ENCODE assay signal across 8 mouse cellular contexts in genomic region chr2:170129248-170129922, GRCm38 (mm10). TPM values are rescaled to one million over a fixed set of nuclear protein-coding genes. Genes with fewer than 3 reads are reported as not detected.
A peak's percentile ranks its signal among the peaks of the same experiment; 100 is the strongest.
DNase-seq lines count a peak whose midpoint lies in the region; ATAC-seq and TF ChIP-seq lines count a peak whose summit lies in the region.

No protein-coding gene starts in this region.

- peak overlapping the region; percentile 94 for H3K4me3 ChIP-seq in heart, embryonic 14.5 days (ENCODE audit: control insufficient read depth in 1 of 2, insufficient read depth in 1 of 2, low read depth in 1 of 2, low read length in 2 of 2)
- H3K4me3 ChIP-seq in ES-E14 (ENCODE audit: insufficient read depth in 1 of 2, low read depth in 1 of 2, low read length in 2 of 2, poor library complexity in 1 of 2, severe bottlenecking in 1 of 2): peak overlapping the region; percentile 92 to 96
- peak overlapping the region; percentile 96 for H3K4me3 ChIP-seq in heart, embryonic 15.5 days
- H3K4me3 ChIP-seq in cerebellum, adult 2 months (replicated peaks; ENCODE audit: insufficient read depth, low read depth, low read length): no peak overlapping the region

- H3K9ac ChIP-seq in heart, embryonic 14.5 days (ENCODE audit: low read length): peak overlapping the region; percentile 98
- H3K9ac ChIP-seq in ES-E14 (ENCODE audit: insufficient read depth, low read depth, low read length, poor library complexity, severe bottlenecking): peak overlapping the region; percentile 93; the same call in 1 of the 2 replicates
- H3K9ac ChIP-seq in heart, embryonic 15.5 days: peak overlapping the region; percentile 99; the same call in 1 of the 2 replicates

- peak overlapping the region; percentile 76 for H3K4me2 ChIP-seq in heart, embryonic 14.5 days (ENCODE audit: low read length)
- peak overlapping the region; percentile 70 for H3K4me2 ChIP-seq in heart, embryonic 15.5 days

- no peaks in the 10 kb centered on the region for H3K9me3 ChIP-seq in heart, embryonic 14.5 days (ENCODE audit: control insufficient read depth, low read length)
- no peaks in the 10 kb centered on the region for H3K9me3 ChIP-seq in ES-E14 (ENCODE audit: control insufficient read depth, insufficient read depth, low read depth, low read length)
- no peaks in the 10 kb centered on the region for H3K9me3 ChIP-seq in heart, embryonic 15.5 days (replicated peaks)

- 13% methylated on average over 5 of the region's 5 CpGs for WGBS in heart, embryonic 14.5 days
- whole genome bisulfite sequencing in heart, embryonic 15.5 days: 14% methylated on average over 5 of the region's 5 CpGs
- 68% methylated on average over 5 of the region's 5 CpGs for WGBS in cerebellum, adult 2 months

- in situ Hi-C loops in ES-E14 (cut with MboI; ENCODE audit: low sequenced_read_pairs in 2 of 2, unreplicated experiment in 2 of 2): no loop called here

- peaks cover 22 to 56% of the 10 kb centered on the region in 2 experiments for H3K4me1 ChIP-seq in heart, embryonic 14.5 days (ENCODE audit: control insufficient read depth in 2 of 2, insufficient read depth in 2 of 2, low read length in 2 of 2)
- peaks cover 16 to 23% of the 10 kb centered on the region in 2 experiments for H3K4me1 ChIP-seq in ES-E14 (ENCODE audit: control insufficient read depth in 2 of 2, insufficient read depth in 2 of 2, low read length in 2 of 2, poor library complexity in 1 of 2)
- peaks cover 59% of the 10 kb centered on the region for H3K4me1 ChIP-seq in heart, embryonic 15.5 days (replicated peaks)
- no peaks in the 10 kb centered on the region for H3K4me1 ChIP-seq in cerebellum, adult 2 months (ENCODE audit: control insufficient read depth, insufficient read depth, low read length)

- H3K27me3 ChIP-seq in heart, embryonic 14.5 days (ENCODE audit: control insufficient read depth, insufficient read depth, low read length): no peaks in the 10 kb centered on the region
- no peaks in the 10 kb centered on the region for H3K27me3 ChIP-seq in heart, embryonic 15.5 days
- H3K27me3 ChIP-seq in cerebellum, adult 2 months (ENCODE audit: control insufficient read depth, insufficient read depth, low read length): peaks cover 6% of the 10 kb centered on the region; the same call in 1 of the 2 replicates

- TF ChIP-seq CTCF in cerebellum, adult 2 months (IDR thresholded peaks at IDR 0.05; ENCODE audit: borderline replicate concordance, insufficient read depth, low read depth, low read length): no peak

- no peak for DNase-seq in heart, adult 11 months
- DNase-seq in ES-E14 (ENCODE audit: low read depth, low spot score): no peak
- peak; percentile 24 for DNase-seq in lung, postnatal 36 days
- no peak for DNase-seq in urinary bladder, adult 2 months (ENCODE audit: low spot score)
- no peak for DNase-seq in left cerebral cortex, adult 11 months (ENCODE audit: low spot score)
- DNase-seq in cerebellum, adult 2 months: no peak

- no peak for ATAC-seq in heart, embryonic 14.5 days (ENCODE audit: insufficient number of reproducible peaks, insufficient read depth, low FRiP score, low read depth)
- no peak for ATAC-seq in heart, embryonic 15.5 days (replicated peaks; ENCODE audit: insufficient number of reproducible peaks, insufficient read depth, low FRiP score, low read depth)

- H3K36me3 ChIP-seq in heart, embryonic 14.5 days (ENCODE audit: control insufficient read depth, insufficient read depth, low read length): 0 out of 2 replicates have a peak, but pooled peaks cover 6% of the 10 kb centered on the region
- peaks cover 4% of the 10 kb centered on the region; the same call in 1 of the 2 replicates for H3K36me3 ChIP-seq in ES-E14 (ENCODE audit: control insufficient read depth, insufficient read depth, low read length, poor library complexity, severe bottlenecking)
- H3K36me3 ChIP-seq in heart, embryonic 15.5 days: no peaks in the 10 kb centered on the region

- peak overlapping the region; percentile 96 to 97 for H3K27ac ChIP-seq in heart, embryonic 14.5 days (replicated peaks in 1 of 2; ENCODE audit: control insufficient read depth in 1 of 2, insufficient read depth in 1 of 2, low read depth in 2 of 2, low read length in 2 of 2)
- no peak overlapping the region; the same call in 1 of the 2 replicates for H3K27ac ChIP-seq in ES-E14 (ENCODE audit: insufficient read depth, low read depth, low read length, poor library complexity, severe bottlenecking)
- H3K27ac ChIP-seq in heart, embryonic 15.5 days: peak overlapping the region; percentile 97
- H3K27ac ChIP-seq in cerebellum, adult 2 months (ENCODE audit: insufficient read depth, low read length): no peak overlapping the region

- TF ChIP-seq POLR2A in cerebellum, adult 2 months (IDR thresholded peaks at IDR 0.05; ENCODE audit: borderline replicate concordance, insufficient read depth, low read length): no peak

TF ChIP-seq in ES-E14, 5 proteins besides CTCF, POLR2A, EP300 and RAD21:
- no peak for TF ChIP-seq ZC3H11A (IDR thresholded peaks at IDR 0.05; ENCODE audit: borderline replicate concordance, low read depth, low read length)
- TF ChIP-seq MAFK (IDR thresholded peaks at IDR 0.05; ENCODE audit: insufficient read depth, low read depth, low read length): no peak
- no peak for TF ChIP-seq HCFC1 (IDR thresholded peaks at IDR 0.05; ENCODE audit: borderline replicate concordance, insufficient read depth, low read length)
- no peak for TF ChIP-seq CHD2 (IDR thresholded peaks at IDR 0.05; ENCODE audit: low read depth, low read length)
- TF ChIP-seq ZNF384 (IDR thresholded peaks at IDR 0.05; ENCODE audit: low read depth, low read length): no peak
TF ChIP-seq in ES-E14: peak in this region for 0.

RNA-seq across cellular contexts. Expression of gene Zfp217, which starts 18.5 kb away (rescaled TPM):
- 3.3 and 3.4 TPM in 2 replicates for polyA plus RNA-seq in heart, embryonic 14.5 days (2014; fragmentation: Nextera tagmentation; extraction: Ambion mirVana)
- total RNA-seq in ES-E14 (2012; rRNA removed): 23.2 and 28.4 TPM in 2 replicates
- polyA plus RNA-seq in heart, embryonic 15.5 days (2015; fragmentation: Nextera tagmentation; extraction: Ambion mirVana): 2.7 and 3.2 TPM in 2 replicates
- 8.9 and 11.5 TPM in 2 replicates for polyA plus RNA-seq in urinary bladder, adult 2 months (2012; rRNA removed)
- 0.93 and 0.98 TPM in 2 replicates for polyA plus RNA-seq in cerebellum, adult 2 months (2012; rRNA removed)

Comparison
In these comparisons a context has a peak if more than half of its experiments do, and no peak if none do; other contexts are left out.
1. H3K27ac ChIP-seq: peak in heart, embryonic 14.5 days (2 of 2) and heart, embryonic 15.5 days (single experiment); none in ES-E14 (single experiment) and cerebellum, adult 2 months (single experiment).
2. Peak in every context shown above with its lines, with median percentiles within 50 percentile points of each other: H3K9ac ChIP-seq.